Mouse (Mus musculus): ENCODE measurements at regions not wholly inside any gene's neighbourhood (a gene's known extent, or its start where the extent isn't known, plus 50 kb on each side); places are given as distances from the start of the nearest gene placed in this dataset.

DNA sequence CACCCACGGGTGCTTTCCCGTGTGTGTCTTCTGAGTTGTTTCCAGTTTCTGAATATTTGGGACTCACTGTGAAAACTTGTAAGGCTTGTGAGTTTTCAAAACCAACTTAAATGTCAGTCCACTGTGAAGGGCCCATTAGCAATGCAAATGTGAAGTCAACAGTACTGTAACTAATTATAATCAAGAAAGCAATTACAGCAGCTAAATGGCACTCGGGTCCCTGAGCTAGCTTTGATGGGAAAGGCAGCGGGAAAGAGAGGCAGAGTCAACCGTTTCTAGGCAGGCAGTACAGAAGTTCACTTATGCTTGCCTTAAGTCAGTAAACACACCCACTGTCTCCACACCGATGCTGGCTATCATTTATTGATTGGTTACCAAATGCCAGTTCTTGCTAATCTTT is 221.9 kb downstream of the Klf5 start:
- TF ChIP-seq EP300 (IDR thresholded peaks at IDR 0.05; ENCODE audit: low read depth) (no peak), CTCF (IDR thresholded peaks at IDR 0.05; ENCODE audit: low read depth) (no peak)

Data from liver, postnatal 0 days (tissue).